Mouse (Mus musculus) subcutaneous adipose tissue, adult 2 months (tissue): ENCODE data around the gene Cop1. TPM values are rescaled to one million over a fixed set of nuclear protein-coding genes. Genes with fewer than 3 reads are reported as not detected.

Experiments
- polyA plus RNA-seq: library from polyadenylated mRNA; depleted of rRNA; stranded (reverse); fragments of >200 nt; gene quantifications from 2 replicates; pipeline ENCODE4 v1.2.3, GENCODE M21; 2012; ENCODE audit warnings: low replicate concordance; rRNA removed

Cop1 gene
- polyA plus RNA-seq = 45.0 and 62.0 TPM in 2 replicates

DNA sequence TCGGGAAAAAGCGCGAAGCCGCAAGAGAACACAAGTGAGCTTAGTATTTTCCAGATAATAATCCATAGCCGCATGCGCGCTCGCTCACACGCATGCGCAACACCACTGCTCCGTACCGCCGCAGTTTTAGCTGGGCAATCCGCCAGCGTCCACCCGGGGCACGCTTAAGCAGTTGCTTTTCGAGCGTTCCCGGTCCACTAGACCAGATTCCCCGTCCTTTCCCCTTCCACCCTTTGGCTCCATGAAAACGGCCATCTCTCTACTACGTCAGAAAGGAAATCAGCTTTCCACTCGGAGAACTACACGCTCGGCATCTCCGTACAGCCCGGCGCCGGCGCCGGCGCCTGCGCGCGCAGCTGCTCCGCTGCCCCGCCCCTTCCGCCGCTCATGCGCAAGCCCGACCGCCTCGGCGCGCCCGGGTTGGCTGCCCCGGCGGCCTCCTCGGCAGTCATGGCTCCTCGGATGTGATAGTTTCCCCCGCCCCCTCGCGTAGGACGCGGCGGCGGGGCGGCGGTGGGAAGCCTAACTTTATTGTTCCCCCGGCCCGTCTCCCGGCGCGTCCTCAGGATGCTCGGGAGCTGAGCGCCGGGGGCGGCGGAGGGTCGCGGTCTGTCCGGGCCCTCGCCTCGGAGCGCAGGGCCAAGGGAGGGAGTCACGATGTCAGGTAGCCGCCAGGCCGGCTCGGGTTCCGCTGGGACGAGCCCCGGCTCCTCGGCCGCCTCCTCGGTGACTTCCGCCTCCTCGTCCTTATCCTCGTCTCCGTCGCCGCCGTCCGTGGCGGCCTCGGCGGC lies at the start of gene Cop1:
Gene Cop1 (plus strand): TSS at position 540 of the 791 bp plus-strand sequence.

